Mouse (Mus musculus) forebrain, embryonic 13.5 days (tissue): ENCODE results near the gene Zfp661. TPM values are rescaled to one million over a fixed set of nuclear protein-coding genes. Genes with fewer than 3 reads are reported as not detected.

Experiments used
- ATAC-seq: fragments of 200-750 bp; cut with Nextera tagmentation; 2 replicates; pipeline ENCODE4 v1.8.0; 2017
- H3K27ac ChIP-seq: fragments of 300-500 bp; sonication (generic); 2 replicates; pipeline ENCODE4 v1.5.1; 2015; ENCODE audit warnings: inconsistent platforms, mild to moderate bottlenecking, moderate library complexity
- H3K27me3 ChIP-seq: fragments of 300-500 bp; sonication (generic); 2 replicates; pipeline ENCODE4 v1.6.1; 2015; ENCODE audit warnings: mild to moderate bottlenecking, inconsistent platforms
- H3K36me3 ChIP-seq: fragments of 300-500 bp; sonication (generic); 2 replicates; pipeline ENCODE4 v1.6.1; 2015; ENCODE audit warnings: mild to moderate bottlenecking, inconsistent platforms; ENCODE audit not compliant: poor library complexity, severe bottlenecking
- H3K4me1 ChIP-seq: fragments of 300-500 bp; sonication (generic); 2 replicates; pipeline ENCODE4 v1.6.1; 2015; ENCODE audit warnings: inconsistent platforms
- H3K4me2 ChIP-seq: fragments of 300-500 bp; sonication (generic); 2 replicates; pipeline ENCODE4 v1.6.1; 2015; ENCODE audit warnings: inconsistent platforms, mild to moderate bottlenecking, moderate library complexity
- H3K4me3 ChIP-seq: fragments of 300-500 bp; sonication (generic); 2 replicates; pipeline ENCODE4 v1.5.1; 2015; ENCODE audit warnings: mild to moderate bottlenecking, inconsistent platforms
- H3K9ac ChIP-seq: fragments of 300-500 bp; sonication (generic); 2 replicates; pipeline ENCODE4 v1.6.1; 2015; ENCODE audit warnings: mild to moderate bottlenecking, inconsistent platforms
- H3K9me3 ChIP-seq: fragments of 300-500 bp; sonication (generic); replicated peaks from 2 replicates; pipeline ENCODE4 v1.6.1; 2016; ENCODE audit warnings: inconsistent platforms
- WGBS: fragments of 180-500 bp; shearing (Covaris S2); methylation state at CpG from one replicate; pipeline ENCODE4 v1.1.7; 2015; 5-methylcytosine and 5-hydroxymethylcytosine counted together
- polyA plus RNA-seq: library from polyadenylated mRNA; unstranded; fragments of >200 nt; fragmentation: Nextera tagmentation; extraction: Ambion mirVana; gene quantifications from 2 replicates; pipeline ENCODE4 v1.2.1, GENCODE M21; 2015

Zfp661 gene
- polyA plus RNA-seq = 9.4 and 9.7 TPM in 2 replicates

GRCm38 (mm10) chr2:127586694-127587513 is at the start of gene Zfp661, which contains the start of gene Mrps5:
Gene Zfp661, minus strand, starts transcription at chr2:127587094.
Gene Mrps5, plus strand, starts transcription at chr2:127587222.
- Histone ChIP-seq H3K27me3 (0 out of 2 replicates have a peak, but pooled peaks cover 3% of the 10 kb centered on the region), H3K4me2 (peak within 1 kb of the TSS; percentile 86), H3K27ac (peak within 1 kb of the TSS; percentile 90), H3K4me3 (peak within 1 kb of the TSS; percentile 93), H3K9me3 (no peaks in the 10 kb centered on the region), H3K4me1 (peaks cover 33% of the 10 kb centered on the region), H3K36me3 (peaks cover 13% of the 10 kb centered on the region), H3K9ac (peak within 1 kb of the TSS; percentile 83)
- 6% methylated on average over 39 of the region's 39 CpGs for WGBS
- ATAC-seq = peak; percentile 89

GRCm38 (mm10) chr2:127635581-127635980 is 48.7 kb upstream of the Zfp661 start:
- WGBS = 83% methylated on average over 6 of the region's 6 CpGs
- no peaks in the 10 kb centered on the region for H3K36me3 ChIP-seq

GRCm38 (mm10) chr2:127632601-127633000 is 45.7 kb upstream of the Zfp661 start:
- 53% methylated on average over 2 of the region's 2 CpGs for WGBS
- no peak for ATAC-seq
- no peaks in the 10 kb centered on the region for H3K27me3 ChIP-seq

More at GRCm38 (mm10) chr2:127635581-127635980, 48.7 kb upstream of the Zfp661 start:
- ATAC-seq = no peak
- Histone ChIP-seq H3K4me1 (no peaks in the 10 kb centered on the region), H3K27ac (no peak overlapping the region), H3K27me3 (no peaks in the 10 kb centered on the region), H3K4me2 (no peak overlapping the region), H3K4me3 (no peak overlapping the region), H3K9ac (no peak overlapping the region), H3K9me3 (no peaks in the 10 kb centered on the region)

GRCm38 (mm10) chr2:127627990-127628570 is 41.2 kb upstream of the Zfp661 start:
- Histone ChIP-seq H3K36me3 (no peaks in the 10 kb centered on the region), H3K27ac (no peak overlapping the region), H3K4me3 (no peak overlapping the region), H3K27me3 (no peaks in the 10 kb centered on the region), H3K4me1 (no peaks in the 10 kb centered on the region), H3K9ac (no peak overlapping the region), H3K9me3 (no peaks in the 10 kb centered on the region), H3K4me2 (no peak overlapping the region)
- 83% methylated on average over 6 of the region's 6 CpGs for WGBS
- ATAC-seq = no peak

More at GRCm38 (mm10) chr2:127632601-127633000, 45.7 kb upstream of the Zfp661 start:
- Histone ChIP-seq H3K4me3 (no peak overlapping the region), H3K4me1 (no peaks in the 10 kb centered on the region), H3K4me2 (no peak overlapping the region), H3K9ac (no peak overlapping the region), H3K36me3 (no peaks in the 10 kb centered on the region), H3K9me3 (no peaks in the 10 kb centered on the region), H3K27ac (no peak overlapping the region)

GRCm38 (mm10) chr2:127627354-127627753 is 40.5 kb upstream of the Zfp661 start:
- no peak for ATAC-seq
- 38% methylated on average over 6 of the region's 6 CpGs for WGBS
- Histone ChIP-seq H3K4me3 (no peak overlapping the region), H3K27me3 (no peaks in the 10 kb centered on the region), H3K4me1 (no peaks in the 10 kb centered on the region), H3K36me3 (no peaks in the 10 kb centered on the region), H3K9me3 (no peaks in the 10 kb centered on the region), H3K9ac (no peak overlapping the region), H3K4me2 (no peak overlapping the region), H3K27ac (no peak overlapping the region)

- Histone ChIP-seq H3K9me3 (no peaks in the 10 kb centered on the region), H3K9ac (no peak overlapping the region), H3K4me1 (no peaks in the 10 kb centered on the region), H3K4me3 (no peak overlapping the region), H3K27ac (no peak overlapping the region), H3K4me2 (no peak overlapping the region), H3K27me3 (no peaks in the 10 kb centered on the region), H3K36me3 (no peaks in the 10 kb centered on the region)
- no peak for ATAC-seq
- WGBS = 76% methylated on average over 5 of the region's 5 CpGs
Measured at GRCm38 (mm10) chr2:127625659-127626058, 38.8 kb upstream of the Zfp661 start.

- Histone ChIP-seq H3K9ac (no peak overlapping the region), H3K4me1 (no peaks in the 10 kb centered on the region), H3K27ac (no peak overlapping the region), H3K27me3 (no peaks in the 10 kb centered on the region), H3K4me2 (no peak overlapping the region), H3K36me3 (no peaks in the 10 kb centered on the region), H3K9me3 (no peaks in the 10 kb centered on the region), H3K4me3 (no peak overlapping the region)
- ATAC-seq = no peak
- WGBS = 86% methylated on average over 2 of the region's 2 CpGs
Measured at GRCm38 (mm10) chr2:127624786-127625185, 37.9 kb upstream of the Zfp661 start.

GRCm38 (mm10) chr2:127622065-127622464 is 35.2 kb upstream of the Zfp661 start:
- Histone ChIP-seq H3K4me1 (no peaks in the 10 kb centered on the region), H3K4me3 (no peak overlapping the region), H3K36me3 (no peaks in the 10 kb centered on the region), H3K4me2 (no peak overlapping the region), H3K9ac (no peak overlapping the region), H3K27ac (no peak overlapping the region), H3K9me3 (no peaks in the 10 kb centered on the region), H3K27me3 (no peaks in the 10 kb centered on the region)
- WGBS = 51% methylated on average over 3 of the region's 3 CpGs
- no peak for ATAC-seq

GRCm38 (mm10) chr2:127619311-127619710 is 32.4 kb upstream of the Zfp661 start:
- ATAC-seq = no peak
- no peaks in the 10 kb centered on the region for H3K36me3 ChIP-seq
- no peaks in the 10 kb centered on the region for H3K27me3 ChIP-seq
- WGBS = 83% methylated on average over 3 of the region's 3 CpGs
- H3K4me1 ChIP-seq = no peaks in the 10 kb centered on the region
- no peak overlapping the region for H3K27ac ChIP-seq
- H3K4me3 ChIP-seq = no peak overlapping the region
- H3K4me2 ChIP-seq = no peak overlapping the region
- no peaks in the 10 kb centered on the region for H3K9me3 ChIP-seq
- H3K9ac ChIP-seq = no peak overlapping the region

- no peak overlapping the region for H3K27ac ChIP-seq
- no peaks in the 10 kb centered on the region for H3K9me3 ChIP-seq
- H3K4me2 ChIP-seq = no peak overlapping the region
- no peak overlapping the region for H3K4me3 ChIP-seq
- WGBS = 85% methylated on average over 4 of the region's 4 CpGs
- no peaks in the 10 kb centered on the region for H3K36me3 ChIP-seq
- H3K4me1 ChIP-seq = peaks cover 5% of the 10 kb centered on the region; the same call in 1 of the 2 replicates
- no peaks in the 10 kb centered on the region for H3K27me3 ChIP-seq
- H3K9ac ChIP-seq = no peak overlapping the region
- ATAC-seq = no peak
Measured at GRCm38 (mm10) chr2:127612288-127612687, 25.4 kb upstream of the Zfp661 start.

GRCm38 (mm10) chr2:127611386-127611785 is 24.5 kb upstream of the Zfp661 start:
- no peak for ATAC-seq
- Histone ChIP-seq H3K4me2 (no peak overlapping the region), H3K27ac (no peak overlapping the region), H3K4me1 (peaks cover 5% of the 10 kb centered on the region; the same call in 1 of the 2 replicates), H3K4me3 (no peak overlapping the region), H3K9me3 (no peaks in the 10 kb centered on the region), H3K9ac (no peak overlapping the region), H3K27me3 (no peaks in the 10 kb centered on the region), H3K36me3 (peaks cover 3% of the 10 kb centered on the region; the same call in 1 of the 2 replicates)
- 93% methylated on average over 4 of the region's 4 CpGs for whole genome bisulfite sequencing

GRCm38 (mm10) chr2:127608986-127609385 is 22.1 kb upstream of the Zfp661 start:
- Histone ChIP-seq H3K27ac (no peak overlapping the region; the same call in 1 of the 2 replicates), H3K36me3 (peaks cover 27% of the 10 kb centered on the region), H3K9me3 (no peaks in the 10 kb centered on the region), H3K9ac (0 out of 2 replicates have a peak overlapping the region, but pooled peaks have one; percentile 5), H3K27me3 (no peaks in the 10 kb centered on the region), H3K4me2 (no peak overlapping the region), H3K4me3 (no peak overlapping the region), H3K4me1 (peaks cover 5% of the 10 kb centered on the region; the same call in 1 of the 2 replicates)
- ATAC-seq = no peak
- WGBS = 3% methylated on average over 5 of the region's 5 CpGs
